Mouse (Mus musculus) natural killer cell, adult 2 months (primary cell): ENCODE measurements around the gene Cfap97.

ENCODE experiments used
- DNase-seq, 2 experiments: peaks; one replicate each; pipeline ENCODE4 v3.0.0; 2022; ENCODE audit warnings: low spot score in 2 of 2

Gene Cfap97

GRCm38 (mm10) chr8:46153042-46153441 lies 1.5 kb downstream of the Cfap97 start:
- no peak for DNase-seq

GRCm38 (mm10) chr8:46162953-46163869 lies 11.6 kb downstream of the Cfap97 start:
- DNase-seq, result peak; percentile 94 to 96

DNA sequence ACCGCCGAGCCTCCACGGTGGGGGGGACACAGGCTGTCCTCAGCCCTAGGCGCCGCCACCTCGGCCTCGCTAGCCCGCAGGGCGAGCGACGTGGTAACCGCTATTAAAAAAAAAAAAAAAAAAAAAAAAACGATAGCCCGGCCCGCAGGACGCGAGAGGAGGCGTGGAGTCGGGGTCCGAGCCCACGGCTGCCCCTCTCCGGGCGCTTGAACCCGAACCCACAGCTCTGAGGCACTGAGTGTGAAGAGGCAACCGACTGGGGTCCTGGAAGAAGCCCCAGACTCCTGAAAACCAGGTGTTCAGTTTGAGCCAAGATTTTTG lies 12.3 kb downstream of the Cfap97 start:
- DNase-seq, result no peak

DNA sequence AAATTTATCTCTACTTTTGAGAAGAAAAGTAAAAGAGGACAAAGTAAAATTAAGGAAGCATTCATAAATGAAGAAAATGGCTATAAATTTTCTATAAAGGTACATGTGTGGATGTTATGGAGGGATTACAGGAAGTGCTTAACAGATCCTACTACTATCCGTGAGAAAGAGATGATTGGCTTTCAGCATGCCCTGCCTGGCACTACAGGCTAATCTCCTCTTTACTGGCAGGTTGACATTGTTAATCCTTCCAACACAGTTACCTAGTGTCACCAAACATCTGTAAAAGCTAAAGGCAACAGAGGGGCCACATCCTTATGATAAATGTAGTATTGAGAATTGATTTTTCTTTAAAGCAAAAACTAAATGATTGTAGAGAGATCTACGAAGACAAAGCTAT lies 22.1 kb downstream of the Cfap97 start:
- no peak for DNase-seq

- no peak for DNase-seq
Observed at GRCm38 (mm10) chr8:46180136-46180535, 28.6 kb downstream of the Cfap97 start.

GRCm38 (mm10) chr8:46185361-46185760 lies 33.8 kb downstream of the Cfap97 start:
- peak; percentile 26 to 47 for DNase-seq

DNA sequence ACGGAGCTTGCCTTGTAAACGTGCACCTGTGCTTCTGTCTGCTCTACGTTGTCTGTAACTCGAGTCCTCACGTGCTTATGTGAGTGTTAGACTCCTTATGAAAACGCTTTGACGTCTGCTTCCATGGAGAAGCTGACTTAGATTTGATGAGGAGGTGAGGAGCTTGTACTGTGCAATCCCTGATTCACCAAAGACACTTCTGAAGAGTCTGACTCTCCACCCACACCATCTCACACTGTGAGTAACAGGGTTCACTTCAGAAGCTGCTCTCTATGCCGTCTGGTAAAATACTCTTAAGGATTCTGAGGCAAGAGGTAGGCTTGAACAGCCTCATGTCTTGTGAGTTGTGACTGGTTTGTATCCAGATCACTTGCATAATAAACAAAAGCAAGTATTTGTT lies 41.5 kb downstream of the Cfap97 start:
- no peak for DNase-seq

- no peak for DNase-seq
Observed at GRCm38 (mm10) chr8:46196877-46197276, 45.3 kb downstream of the Cfap97 start.

DNA sequence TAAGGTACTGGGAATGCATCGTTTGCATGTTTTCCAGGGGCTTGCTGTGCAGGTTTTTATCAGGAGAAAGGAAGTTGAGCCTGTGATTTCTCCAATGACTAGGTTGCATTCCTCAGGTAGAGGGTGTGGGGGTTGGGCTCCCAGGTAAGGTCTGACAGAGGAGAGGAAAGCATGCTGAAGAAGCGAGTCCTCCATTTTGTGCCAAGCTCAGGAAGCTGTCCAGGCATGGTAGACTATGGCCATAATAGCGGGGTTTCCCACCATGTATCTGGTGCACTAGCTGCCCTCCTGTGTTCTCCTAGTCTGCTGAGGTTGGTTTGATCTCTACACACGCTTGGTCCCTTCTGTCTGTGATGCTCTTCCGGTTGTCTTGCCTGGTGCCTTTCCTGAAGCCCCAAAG lies 46.1 kb downstream of the Cfap97 start:
- DNase-seq, result no peak

GRCm38 (mm10) chr8:46202350-46202749 lies 50.8 kb downstream of the Cfap97 start:
- DNase-seq, result no peak

DNA sequence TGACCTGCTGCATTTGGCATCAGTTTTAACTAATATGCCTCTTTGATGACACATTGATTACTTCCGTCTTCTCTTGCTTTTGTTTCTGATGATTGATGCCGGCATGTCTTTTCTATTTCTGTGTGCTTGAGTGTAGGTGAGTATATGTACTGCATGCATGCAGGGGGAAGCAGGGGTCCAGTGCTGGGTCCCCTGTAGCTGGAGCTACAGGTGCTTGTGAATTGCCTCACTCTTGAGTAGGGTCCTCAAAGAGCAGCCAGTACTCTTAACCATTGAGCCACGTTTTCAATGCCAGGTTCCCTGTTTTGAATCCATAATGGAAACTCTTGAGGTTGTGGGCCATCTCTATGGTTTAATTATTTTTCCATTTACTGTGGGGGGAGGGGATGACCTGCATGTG lies 52.7 kb downstream of the Cfap97 start:
- DNase-seq, result no peak

DNA sequence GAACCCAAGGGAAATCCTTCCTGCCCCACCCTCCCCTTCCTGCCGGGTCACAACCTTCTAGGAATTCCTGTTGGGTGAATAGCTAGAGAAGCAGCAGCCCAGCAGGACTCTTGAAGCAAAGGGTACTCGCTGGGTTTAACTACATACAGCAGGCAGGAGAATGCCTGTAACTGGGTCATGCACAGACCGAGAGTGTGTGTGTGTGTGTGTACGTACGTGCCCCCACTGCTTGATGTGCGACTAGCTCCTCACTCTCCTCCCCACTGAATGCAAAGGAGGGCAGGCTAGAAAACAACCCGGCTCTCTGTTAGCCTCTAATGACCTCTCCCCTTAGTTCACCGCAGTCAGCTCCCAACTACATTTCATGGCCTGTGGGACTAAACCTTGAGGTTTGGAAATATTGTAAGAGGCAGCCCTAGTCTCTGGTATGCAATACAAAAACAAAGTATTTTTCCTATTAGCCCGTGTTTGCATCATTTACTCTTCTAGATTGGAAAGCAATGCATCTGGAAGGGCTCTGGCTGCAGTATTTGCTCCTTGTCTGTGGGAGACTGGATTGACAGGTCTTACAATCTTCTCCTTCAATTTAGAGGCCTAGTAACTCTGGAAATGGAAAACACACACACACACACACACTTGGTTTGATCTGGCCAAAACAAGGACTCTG lies 53.5 kb downstream of the Cfap97 start:
- no peak for DNase-seq

DNA sequence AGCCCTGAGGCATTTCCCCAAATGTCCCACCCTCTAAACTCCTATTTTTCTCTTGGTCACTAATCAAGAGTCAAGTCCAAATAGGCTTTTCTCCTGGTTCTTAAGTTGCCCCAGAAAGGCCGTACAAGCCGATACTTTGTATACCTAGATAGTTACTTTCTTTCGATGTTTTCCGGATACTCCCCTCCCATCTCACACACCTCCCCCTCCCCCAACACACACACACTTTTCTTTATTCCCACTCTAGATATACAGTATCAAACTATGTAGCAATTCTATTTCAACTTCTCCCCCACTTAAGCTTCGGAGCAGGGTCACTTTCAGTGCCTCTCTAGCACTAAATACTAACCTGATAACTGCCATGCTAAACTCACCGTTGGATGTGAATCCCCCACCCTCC lies 54.5 kb downstream of the Cfap97 start:
- DNase-seq, result no peak

- DNase-seq, result no peak
Observed at GRCm38 (mm10) chr8:46208354-46208753, 56.8 kb downstream of the Cfap97 start.

DNA sequence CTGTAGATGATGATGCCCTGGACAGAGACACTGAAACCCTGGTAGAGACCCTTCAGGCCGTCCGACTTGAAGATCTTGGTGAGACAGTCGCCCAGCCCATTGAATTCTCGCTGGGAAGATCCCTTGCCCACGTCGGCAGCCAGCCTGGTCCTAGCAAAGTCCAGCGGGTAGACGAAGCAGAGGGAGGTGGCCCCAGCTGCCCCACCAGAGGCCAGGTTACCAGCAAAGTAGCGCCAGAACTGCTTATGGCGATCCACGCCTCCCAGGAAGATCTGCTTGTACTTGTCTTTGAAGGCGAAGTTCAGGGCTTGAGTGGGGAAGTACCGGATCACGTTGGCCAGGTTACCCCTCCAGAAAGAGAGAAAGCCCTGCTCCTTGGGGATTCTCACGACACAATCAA lies 57.5 kb downstream of the Cfap97 start:
- DNase-seq, result no peak

DNA sequence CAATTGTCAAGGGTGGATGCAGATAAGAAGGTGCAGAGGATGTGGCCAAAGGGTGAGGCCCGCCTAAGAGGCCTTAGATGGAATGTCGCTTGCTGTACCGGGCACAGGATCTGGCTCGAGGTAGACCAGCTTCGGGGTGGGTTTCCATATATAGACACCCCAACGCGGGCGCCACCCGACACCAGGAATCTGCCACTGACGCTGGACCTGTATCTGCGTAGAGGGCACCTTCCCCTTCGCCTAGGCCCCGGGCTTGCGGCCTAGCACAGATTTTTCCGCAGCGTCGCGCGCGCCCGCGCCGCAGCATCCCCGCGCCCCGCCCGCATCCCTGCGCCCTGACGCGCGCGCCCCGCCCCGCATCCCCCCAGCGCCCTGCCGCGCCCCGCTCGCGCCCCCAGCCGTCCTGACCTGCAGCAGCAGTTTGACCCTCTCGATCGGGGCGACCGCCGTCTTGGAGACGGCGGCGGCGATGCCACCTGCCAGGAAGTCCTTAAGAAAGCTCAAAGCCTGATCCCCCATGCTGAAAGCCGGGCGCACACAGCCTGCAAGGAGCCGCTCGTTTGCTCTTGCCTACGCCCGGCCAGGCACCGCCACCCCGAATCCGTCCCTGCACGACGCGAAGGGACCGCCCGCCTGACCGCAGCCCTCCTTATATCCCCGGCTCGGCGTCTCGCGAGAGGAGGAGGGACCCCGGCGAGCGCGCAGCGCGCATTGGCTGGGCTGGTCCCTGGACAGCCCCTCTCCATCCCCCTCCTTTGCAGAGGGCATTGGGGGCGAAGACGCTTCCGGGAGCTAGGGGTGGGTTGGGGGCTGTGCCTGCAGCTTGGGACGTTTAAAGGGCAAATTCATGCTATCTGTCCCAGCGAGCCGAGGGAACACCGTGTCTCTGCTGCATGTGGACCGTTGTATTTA lies 59.1 kb downstream of the Cfap97 start, which contains the start of gene Slc25a4:
Gene Slc25a4 (minus strand): TSS at position 881 of the 912 bp plus-strand sequence.
- peak; percentile 78 to 87 for DNase-seq

GRCm38 (mm10) chr8:46211611-46212071 lies 60.1 kb downstream of the Cfap97 start:
- DNase-seq, result no peak

DNA sequence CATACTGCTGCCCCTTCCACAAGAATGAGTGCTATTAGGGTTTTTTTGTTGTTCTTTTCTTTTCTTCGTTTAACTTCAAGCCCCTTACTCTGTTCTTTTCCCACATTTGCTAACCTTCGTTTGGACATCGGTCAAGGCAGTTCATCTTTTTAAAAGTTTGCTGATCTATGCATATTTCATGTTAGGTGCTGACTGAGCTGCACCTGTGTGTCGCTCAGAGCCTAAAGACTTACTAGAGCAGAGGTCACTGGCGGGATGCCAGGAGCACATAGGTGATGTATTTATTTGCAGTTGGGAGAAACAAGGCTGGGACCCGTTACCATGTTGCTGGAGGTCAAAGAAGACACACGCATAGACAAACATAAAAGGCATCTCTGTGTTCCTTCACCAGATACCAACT lies 60.6 kb downstream of the Cfap97 start:
- no peak for DNase-seq

GRCm38 (mm10) chr8:46213971-46214480 lies 62.5 kb downstream of the Cfap97 start:
- DNase-seq, result no peak

- DNase-seq, result no peak
Observed at GRCm38 (mm10) chr8:46216838-46217237, 65.3 kb downstream of the Cfap97 start.

DNA sequence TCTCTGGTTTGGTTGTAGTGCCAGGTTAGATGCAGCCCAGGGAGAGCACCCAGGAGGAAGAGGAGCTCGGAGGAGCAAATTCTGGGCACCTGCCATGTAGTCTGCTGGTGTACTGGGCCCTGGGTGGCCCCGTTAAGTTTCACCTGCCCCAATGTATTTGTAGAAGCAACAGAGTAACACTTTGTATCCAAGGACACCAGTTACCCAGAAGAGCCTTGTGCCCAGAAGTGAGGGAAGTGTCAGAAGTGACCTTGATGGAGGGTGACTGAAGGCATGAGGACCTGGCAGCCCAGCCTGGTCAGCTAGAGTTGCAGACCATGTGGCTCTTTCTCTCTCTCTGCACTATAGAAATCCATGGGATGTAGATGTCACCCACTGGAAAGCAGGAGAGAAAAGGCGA lies 69.0 kb downstream of the Cfap97 start:
- no peak for DNase-seq

GRCm38 (mm10) chr8:46225501-46225900 lies 73.9 kb downstream of the Cfap97 start:
- no peak for DNase-seq
